In the genomic region with DNA sequence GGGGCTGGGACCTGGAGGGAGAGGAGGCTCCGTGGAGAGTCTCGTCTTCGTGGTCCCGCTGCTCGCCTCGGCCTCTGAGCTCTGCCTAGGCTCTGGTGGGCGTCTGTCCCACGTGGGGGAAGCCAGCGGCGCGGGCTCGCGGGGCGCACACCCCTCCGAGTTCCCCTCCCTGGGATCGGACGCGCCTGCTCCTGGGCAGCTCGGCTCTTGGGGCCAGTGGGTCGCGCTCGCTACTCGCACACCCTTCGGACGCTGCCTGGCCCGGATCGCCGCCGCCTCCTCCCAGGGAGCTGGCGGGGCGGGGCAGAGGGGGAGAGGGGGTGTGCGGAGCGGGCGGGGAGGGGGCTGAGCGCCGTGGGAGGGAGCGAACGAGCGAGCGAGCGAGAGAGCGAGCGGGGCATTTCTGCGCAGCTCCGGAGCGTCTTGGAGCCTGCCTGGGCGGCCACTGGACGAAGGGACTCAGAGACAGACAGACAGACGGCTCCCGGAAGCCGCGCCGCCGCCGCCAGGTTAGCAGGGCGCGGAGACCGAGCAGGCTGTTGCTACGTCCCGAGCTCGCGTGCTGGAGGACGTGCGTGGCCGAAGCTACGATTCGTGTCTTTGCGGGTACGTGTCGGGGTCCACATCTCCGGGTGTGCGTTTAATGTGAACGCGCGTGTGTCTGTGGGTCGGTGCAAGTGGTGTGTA, we compare ENCODE assay signal across 9 mouse cellular contexts. TPM values are rescaled to one million over a fixed set of nuclear protein-coding genes. Genes with fewer than 3 reads are reported as not detected.
DNase-seq lines count a peak whose midpoint lies in the region.
"Had no signal": no experiment of that assay in that cellular context is flagged by ENCODE, and none has a peak within 500 bp of the region (broad histone marks: within the 10 kb centered on the region; RNA-seq: fewer than 3 reads in every experiment).

A gene (plus strand): TSS at position 216 of the 687 bp plus-strand sequence.

- H3K4me1 ChIP-seq in limb, embryonic 10.5 days = peaks cover 26% of the 10 kb centered on the region

- peaks cover 99% of the 10 kb centered on the region for H3K27me3 ChIP-seq in limb, embryonic 10.5 days (ENCODE audit: low read depth, poor library complexity, severe bottlenecking)
- no peaks in the 10 kb centered on the region; the same call in 1 of the 2 replicates for H3K27me3 ChIP-seq in splenic B cell, adult 2 months (ENCODE audit: control insufficient read depth, insufficient read depth, low read length, poor library complexity, severe bottlenecking)

- H3K4me3 ChIP-seq in limb, embryonic 10.5 days = peak within 1 kb of the TSS; percentile 66

- H3K27ac ChIP-seq in limb, embryonic 10.5 days = peak within 1 kb of the TSS; percentile 84

- no peak for DNase-seq in frontal cortex, adult 2 months (ENCODE audit: extremely low spot score in 1 of 2, low spot score in 1 of 2)
- no peak for DNase-seq in frontal cortex, postnatal 14 days (ENCODE audit: low spot score in 2 of 2)
- DNase-seq in cerebellum, adult 18-20 months = peak; percentile 22 to 43
- peak; percentile 21 to 27 for DNase-seq in gastrocnemius, adult 8-10 months (ENCODE audit: low spot score in 2 of 2)
- DNase-seq in induced T-regulatory cell, adult 2 months (ENCODE audit: low read depth) = peak; percentile 53
- peak; percentile 78 for DNase-seq in limb, embryonic 10.5 days (ENCODE audit: low spot score)
- peak; percentile 43 for DNase-seq in mesoderm, embryonic 11.5 days (ENCODE audit: low read depth, low spot score)
- DNase-seq in splenic B cell, adult 2 months (ENCODE audit: low read depth, low spot score) = peak; percentile 48

- H3K9me3 ChIP-seq in limb, embryonic 10.5 days (replicated peaks) = no peaks in the 10 kb centered on the region
- H3K9me3 ChIP-seq: G1E had no signal

- whole genome bisulfite sequencing in limb, embryonic 10.5 days = under 1% methylated on average over 75 of the region's 76 CpGs

- no peaks in the 10 kb centered on the region for H3K36me3 ChIP-seq in limb, embryonic 10.5 days
- no peaks in the 10 kb centered on the region for H3K36me3 ChIP-seq in splenic B cell, adult 2 months (ENCODE audit: control insufficient read depth, insufficient read depth, low read length, poor library complexity, severe bottlenecking)
- H3K36me3 ChIP-seq: G1E had no signal

RNA-seq across cellular contexts. Expression of the gene that starts here (rescaled TPM):
- polyA plus RNA-seq in frontal cortex, adult 2 months (2012; rRNA removed) = 211 and 225 TPM in 2 replicates
- total RNA-seq in gastrocnemius, adult 8-10 months (2022) = 1 to 10 TPM; 3.0 to 6.0 (median 3.5) TPM
- 0.46 and 1.1 TPM in 2 replicates for polyA plus RNA-seq in limb, embryonic 10.5 days (2016; fragmentation: Nextera tagmentation; extraction: Ambion mirVana)

Comparison
In these comparisons a context has a peak if more than half of its experiments do, and no peak if none do; other contexts are left out.
1. RNA of the gene that starts here (polyA plus RNA-seq): 211 to 225 TPM in frontal cortex, adult 2 months; 0.46 to 1.1 TPM in limb, embryonic 10.5 days; every median in the first group is over 100 times any median in the second.
2. DNase-seq: peak in cerebellum, adult 18-20 months (2 of 2), gastrocnemius, adult 8-10 months (2 of 2), induced T-regulatory cell, adult 2 months (single experiment), limb, embryonic 10.5 days (single experiment), mesoderm, embryonic 11.5 days (single experiment) and splenic B cell, adult 2 months (single experiment); none in frontal cortex, adult 2 months (0 of 2) and frontal cortex, postnatal 14 days (0 of 2).